Mouse (Mus musculus): ENCODE data around the gene Gvin1.
"Not testable (repeated sequence)": the region's sequence is repeated elsewhere in the genome, so short reads cannot be mapped to it uniquely, and the experiment has no call there.

Gvin1 gene

GRCm38 (mm10) chr7:106215177-106215576 is at the start of gene Gvin1:
TSS of gene Gvin1 (minus strand) at chr7:106215326.
- not testable (repeated sequence) for DNase-seq (ENCODE audit: low read depth, low spot score)

GRCm38 (mm10) chr7:106251844-106252517 is 36.9 kb upstream of the Gvin1 start:
- no peak for DNase-seq (ENCODE audit: low read depth, low spot score)

GRCm38 (mm10) chr7:106248922-106249321 is 33.8 kb upstream of the Gvin1 start:
- no peak for DNase-seq (ENCODE audit: low read depth, low spot score)

GRCm38 (mm10) chr7:106248245-106248644 is 33.1 kb upstream of the Gvin1 start:
- no peak for DNase-seq (ENCODE audit: low read depth, low spot score)

GRCm38 (mm10) chr7:106245601-106246000 is 30.5 kb upstream of the Gvin1 start:
- DNase-seq (ENCODE audit: low read depth, low spot score) = no peak

GRCm38 (mm10) chr7:106240484-106241275 is 25.6 kb upstream of the Gvin1 start:
- peak; percentile 51 for DNase-seq (ENCODE audit: low read depth, low spot score)

- no peak for DNase-seq (ENCODE audit: low read depth, low spot score)
Measured at GRCm38 (mm10) chr7:106237192-106237465, 22.0 kb upstream of the Gvin1 start.

- DNase-seq (ENCODE audit: low read depth, low spot score) = no peak
Measured at GRCm38 (mm10) chr7:106236327-106237191, 21.4 kb upstream of the Gvin1 start.

- no peak for DNase-seq (ENCODE audit: low read depth, low spot score)
Measured at GRCm38 (mm10) chr7:106235596-106235995, 20.5 kb upstream of the Gvin1 start.

GRCm38 (mm10) chr7:106215910-106216309 is 784 bp upstream of the Gvin1 start:
- not testable (repeated sequence) for DNase-seq (ENCODE audit: low read depth, low spot score)

GRCm38 (mm10) chr7:106213770-106214169 is 1.4 kb downstream of the Gvin1 start:
- DNase-seq (ENCODE audit: low read depth, low spot score) = not testable (repeated sequence)

- DNase-seq (ENCODE audit: low read depth, low spot score) = not testable (repeated sequence)
Measured at GRCm38 (mm10) chr7:106206630-106207029, 8.5 kb downstream of the Gvin1 start.

GRCm38 (mm10) chr7:106177065-106177464 is 38.1 kb downstream of the Gvin1 start:
- not testable (repeated sequence) for DNase-seq (ENCODE audit: low read depth, low spot score)

GRCm38 (mm10) chr7:106145013-106145754 is 69.9 kb downstream of the Gvin1 start:
- not testable (repeated sequence) for DNase-seq (ENCODE audit: low read depth, low spot score)

GRCm38 (mm10) chr7:106141128-106141895 is 73.8 kb downstream of the Gvin1 start:
- not testable (repeated sequence) for DNase-seq (ENCODE audit: low read depth, low spot score)

- not testable (repeated sequence) for DNase-seq (ENCODE audit: low read depth, low spot score)
Measured at GRCm38 (mm10) chr7:106117090-106117948, 97.8 kb downstream of the Gvin1 start.
